In the genomic region with DNA sequence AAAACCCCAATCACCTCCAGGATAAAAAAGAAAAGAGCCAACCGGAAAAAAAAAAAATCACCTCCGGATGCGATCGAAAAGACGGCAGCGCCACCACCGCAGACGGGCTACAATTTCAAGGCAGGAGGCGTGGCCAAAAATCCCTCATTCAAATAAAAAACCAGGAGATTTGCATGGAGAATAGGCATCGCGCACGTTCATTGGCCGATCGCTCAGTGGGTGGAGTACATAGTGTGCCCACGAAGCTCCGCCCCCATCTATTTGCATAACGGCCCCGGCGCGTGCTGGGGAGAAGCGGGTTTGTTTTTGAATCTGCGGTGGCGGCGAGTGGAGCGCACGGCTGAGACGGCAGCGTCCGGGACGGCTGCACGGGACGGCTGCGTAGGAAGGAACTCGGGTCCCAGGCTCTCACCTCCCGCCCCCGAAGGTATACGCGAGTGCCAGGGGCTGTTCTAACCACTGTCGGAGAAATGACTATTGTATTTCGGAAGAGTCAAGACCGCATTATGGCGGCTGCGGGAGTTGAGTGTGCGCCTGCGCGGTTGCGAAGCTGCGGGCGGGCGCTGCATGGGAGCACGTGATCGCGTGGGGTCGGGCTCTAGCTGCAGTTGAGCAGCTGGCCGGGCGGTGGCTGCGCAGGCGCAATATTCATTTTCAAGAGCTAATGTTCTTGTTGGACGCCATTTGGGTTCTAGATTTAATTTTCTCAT, we compare ENCODE assay signal across 8 mouse cellular contexts. TPM values are rescaled to one million over a fixed set of nuclear protein-coding genes. Genes with fewer than 3 reads are reported as not detected.
DNase-seq lines count a peak whose midpoint lies in the region; ATAC-seq and TF ChIP-seq lines count a peak whose summit lies in the region.

No protein-coding gene starts in this region.

- intact Hi-C loops in gastrocnemius, adult 2 months (cut with DNase I): loop anchor here (1.0 kb wide), 1 partner anchor 52 kb away; no protein-coding TSS in a partner anchor

- H3K36me3 ChIP-seq in hindbrain, postnatal 0 days (ENCODE audit: insufficient read depth, low read length): no peaks in the 10 kb centered on the region

- TF ChIP-seq POLR2A in cortical plate, adult 2 months (IDR thresholded peaks at IDR 0.05; ENCODE audit: extremely low read depth, insufficient read depth, low read length): peak; percentile 78

- no peaks in the 10 kb centered on the region for H3K9me3 ChIP-seq in hindbrain, postnatal 0 days (ENCODE audit: low read length)

- peak overlapping the region; percentile 69 for H3K4me3 ChIP-seq in cortical plate, adult 2 months (ENCODE audit: insufficient read depth, low read length)
- H3K4me3 ChIP-seq in gastrocnemius, adult 2 months: peak overlapping the region; percentile 95
- H3K4me3 ChIP-seq in hindbrain, postnatal 0 days (ENCODE audit: low read length): peak overlapping the region; percentile 65

- ATAC-seq in hindbrain, postnatal 0 days: peak; percentile 99

- WGBS in hindbrain, postnatal 0 days: under 1% methylated on average over 59 of the region's 59 CpGs

- peak overlapping the region; percentile 70 for H3K9ac ChIP-seq in hindbrain, postnatal 0 days (replicated peaks; ENCODE audit: low read length)

- H3K27ac ChIP-seq in cortical plate, adult 2 months (ENCODE audit: insufficient read depth, low read length): peak overlapping the region; percentile 98
- H3K27ac ChIP-seq in gastrocnemius, adult 2 months: peak overlapping the region; percentile 99
- peak overlapping the region; percentile 99 for H3K27ac ChIP-seq in hindbrain, postnatal 0 days

- H3K27me3 ChIP-seq in hindbrain, postnatal 0 days (ENCODE audit: insufficient read depth, low read length): no peaks in the 10 kb centered on the region

- H3K4me2 ChIP-seq in hindbrain, postnatal 0 days (ENCODE audit: low read depth, low read length): peak overlapping the region; percentile 51

- H3K4me1 ChIP-seq in cortical plate, adult 2 months (ENCODE audit: control insufficient read depth, insufficient read depth, low read length): no peaks in the 10 kb centered on the region
- no peaks in the 10 kb centered on the region for H3K4me1 ChIP-seq in hindbrain, postnatal 0 days (ENCODE audit: insufficient read depth, low read length)

- DNase-seq in adipocyte (ENCODE audit: low spot score): peak; percentile 100
- DNase-seq in gastrocnemius, adult 2 months: peak; percentile 97
- peak; percentile 99 for DNase-seq in hindbrain, postnatal 0 days (ENCODE audit: low spot score)
- DNase-seq in left cerebral cortex, adult 18-20 months (ENCODE audit: low spot score in 2 of 2): peak; percentile 92 to 95
- peak; percentile 95 to 98 for DNase-seq in lung, postnatal 4 days
- peak; percentile 99 for DNase-seq in retina, postnatal 1 day
- DNase-seq in thymus, postnatal 4 days: peak; percentile 93

- peak; percentile 40; the same call in 1 of the 2 replicates for TF ChIP-seq CTCF in cortical plate, adult 2 months (IDR thresholded peaks at IDR 0.05; ENCODE audit: extremely low read depth, insufficient read depth, low read length)
- TF ChIP-seq CTCF in gastrocnemius, adult 2 months (IDR thresholded peaks at IDR 0.05): peak; percentile 66
- peak; percentile 68 for TF ChIP-seq CTCF in hindbrain, postnatal 0 days (IDR thresholded peaks at IDR 0.05; ENCODE audit: low read depth)

RNA-seq across cellular contexts. Expression of gene Atf7ip, which starts 12.7 kb away (rescaled TPM):
- 39.5 and 47.4 TPM in 2 replicates for polyA plus RNA-seq in cortical plate, adult 2 months (2012; rRNA removed)
- total RNA-seq in gastrocnemius, adult 2 months (2021): 10 to 100 TPM; 43.4 to 46.9 TPM
- 39.4 and 42.8 TPM in 2 replicates for total RNA-seq in hindbrain, postnatal 0 days (2014; rRNA removed)
- polyA plus RNA-seq in hindbrain, postnatal 0 days (2015; fragmentation: Nextera tagmentation; extraction: Ambion mirVana): 22.9 and 25.6 TPM in 2 replicates
- total RNA-seq in left cerebral cortex, adult 18-20 months (2021): 100 to 1,000 TPM in 1 of 2 experiments, 10 to 100 TPM in 1; 94.9 to 124 TPM

Comparison
In these comparisons a context has a peak if more than half of its experiments do, and no peak if none do; other contexts are left out.
1. Peak in every context shown above with its lines: DNase-seq, ATAC-seq, H3K4me3 ChIP-seq and H3K27ac ChIP-seq.